Mouse (Mus musculus): ENCODE results near the gene Usb1. TPM values are rescaled to one million over a fixed set of nuclear protein-coding genes. Genes with fewer than 3 reads are reported as not detected.

The Usb1 gene
- total RNA-seq, 2 experiments from 2014 or later: 9.8 to 13.1 TPM

DNA sequence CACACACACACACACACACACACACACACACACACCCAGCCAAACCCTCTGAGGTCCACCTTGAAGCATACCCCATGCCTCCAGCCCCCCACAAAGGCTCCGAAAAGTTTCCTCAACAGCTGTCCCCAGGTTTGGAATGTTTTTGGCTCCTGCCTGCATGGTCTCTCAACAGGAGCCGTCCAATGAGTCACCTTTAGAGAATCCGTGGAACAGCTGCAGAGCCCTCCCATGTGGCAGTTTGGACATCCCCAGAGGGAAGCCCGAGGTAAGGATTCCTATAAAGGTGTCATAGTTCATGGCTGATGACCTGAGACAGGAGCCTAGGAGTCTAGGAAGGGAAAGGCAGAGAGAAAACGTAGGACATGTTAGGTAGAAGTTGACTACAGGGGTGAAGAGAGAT, 54.0 kb downstream of the Usb1 start:
- H3K27ac ChIP-seq: no peak overlapping the region
- TF ChIP-seq CTCF (conservative IDR thresholded peaks at IDR 0.05): no peak
- no peak overlapping the region for H3K4me3 ChIP-seq
- no peak for DNase-seq (ENCODE audit: low spot score in 2 of 2)

DNA sequence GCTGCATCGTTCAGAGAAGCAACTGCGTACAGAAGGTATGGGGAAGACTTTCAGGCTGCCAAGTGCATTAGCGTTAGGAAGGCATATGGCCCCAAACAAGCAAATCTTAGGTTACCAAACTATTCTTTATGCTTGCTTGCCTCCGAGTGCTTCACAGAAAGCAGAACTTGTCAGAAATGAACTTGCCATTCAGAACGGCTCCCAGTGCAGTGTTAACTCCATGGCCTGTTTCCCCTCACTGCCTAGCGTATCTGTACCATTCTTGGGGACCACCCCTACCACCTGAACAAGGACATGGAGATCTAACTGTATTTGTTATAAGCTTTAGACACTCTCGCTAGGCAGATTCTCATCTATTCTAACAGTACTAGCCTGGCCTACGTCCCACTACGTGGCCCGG, 55.1 kb downstream of the Usb1 start:
- Histone ChIP-seq H3K4me3 (no peak overlapping the region), H3K27ac (no peak overlapping the region)
- TF ChIP-seq CTCF (conservative IDR thresholded peaks at IDR 0.05): no peak
- no peak for DNase-seq (ENCODE audit: low spot score in 2 of 2)

DNA sequence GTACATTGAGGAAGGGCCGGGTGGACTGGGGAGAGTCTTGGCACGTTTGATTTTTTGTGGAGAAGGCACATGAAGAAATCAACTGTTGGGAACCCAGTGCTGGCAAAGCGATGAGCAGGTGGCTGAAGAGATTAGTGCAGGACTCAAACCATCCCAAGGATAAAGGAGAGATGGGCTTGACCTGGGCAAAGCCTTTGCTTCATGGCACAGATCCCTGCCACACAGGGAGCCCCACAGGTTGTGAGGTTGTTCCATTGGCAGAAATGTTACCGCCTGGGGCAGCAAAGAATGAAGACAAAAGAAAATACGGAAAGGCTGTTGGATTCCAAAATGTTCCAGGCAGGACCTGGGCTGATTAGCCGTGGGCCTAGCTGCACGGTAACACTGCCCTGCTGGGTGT, 55.9 kb downstream of the Usb1 start:
- H3K4me3 ChIP-seq: no peak overlapping the region
- TF ChIP-seq CTCF (conservative IDR thresholded peaks at IDR 0.05): no peak
- H3K27ac ChIP-seq: no peak overlapping the region
- no peak for DNase-seq (ENCODE audit: low spot score in 2 of 2)

DNA sequence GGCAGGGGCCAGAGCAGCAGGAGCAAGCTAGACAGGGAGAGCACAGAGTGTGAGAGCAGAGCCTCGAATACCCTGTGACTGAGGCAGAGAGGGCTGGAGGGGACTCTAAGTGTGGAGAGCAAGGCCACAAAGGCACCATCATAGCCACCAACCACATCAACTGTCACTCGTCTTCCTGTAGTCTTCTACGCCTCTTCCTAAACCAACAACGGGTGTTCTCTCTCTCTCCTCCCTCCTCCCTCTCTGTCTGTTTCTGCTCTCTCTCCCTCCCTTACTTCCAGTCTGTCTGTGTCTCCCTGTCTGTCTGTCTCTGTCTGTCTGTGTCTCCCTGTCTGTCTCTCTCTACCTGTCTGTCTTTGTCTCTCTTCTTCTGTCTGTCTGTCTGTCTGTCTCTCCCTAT, 58.2 kb downstream of the Usb1 start:
- no peak for TF ChIP-seq CTCF (conservative IDR thresholded peaks at IDR 0.05)
- no peak for DNase-seq (ENCODE audit: low spot score in 2 of 2)
- Histone ChIP-seq H3K4me3 (no peak overlapping the region), H3K27ac (no peak overlapping the region)

DNA sequence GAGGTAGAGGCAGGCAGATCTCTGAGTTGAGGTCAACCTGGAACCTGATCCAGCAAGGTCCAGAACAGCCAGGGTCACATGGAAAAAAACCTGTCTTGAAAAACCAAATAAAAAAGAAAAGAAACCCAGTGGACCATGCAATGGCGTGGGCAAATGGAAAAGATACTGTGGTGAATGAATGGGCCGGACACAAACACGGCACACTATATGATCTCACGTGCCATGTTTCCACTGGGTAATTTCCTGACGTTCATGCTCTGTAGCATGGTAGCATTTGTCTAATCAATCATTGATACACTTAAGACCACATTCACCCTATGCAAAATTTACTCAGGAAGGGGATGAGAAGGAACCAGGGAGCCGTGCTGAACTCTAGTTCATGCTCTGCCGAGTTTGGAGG, 59.0 kb downstream of the Usb1 start:
- Histone ChIP-seq H3K4me3 (no peak overlapping the region), H3K27ac (no peak overlapping the region)
- TF ChIP-seq CTCF (conservative IDR thresholded peaks at IDR 0.05): no peak
- no peak for DNase-seq (ENCODE audit: low spot score in 2 of 2)

DNA sequence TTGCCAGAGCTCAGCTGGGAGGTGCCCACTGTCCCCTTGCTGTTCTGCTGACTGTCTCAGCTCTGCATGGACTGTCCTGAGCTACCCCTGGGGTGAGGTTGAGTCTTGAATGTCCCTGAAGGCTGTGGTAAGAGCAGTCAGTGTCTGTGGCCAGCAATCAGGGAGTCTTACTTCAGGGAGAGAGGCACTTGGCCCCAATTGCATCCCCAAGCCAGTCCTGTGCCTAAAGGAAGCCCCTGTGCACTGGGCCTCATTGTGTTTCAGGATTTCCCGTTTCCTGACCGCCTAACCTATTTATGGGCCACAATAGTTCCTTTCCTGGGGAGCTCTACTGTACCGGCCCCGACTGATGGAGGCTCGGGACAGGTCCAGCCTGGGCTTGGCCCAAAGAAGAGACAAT, 60.5 kb downstream of the Usb1 start:
- Histone ChIP-seq H3K27ac (no peak overlapping the region), H3K4me3 (no peak overlapping the region)
- DNase-seq (ENCODE audit: low spot score in 2 of 2): no peak
- no peak for TF ChIP-seq CTCF (conservative IDR thresholded peaks at IDR 0.05)

DNA sequence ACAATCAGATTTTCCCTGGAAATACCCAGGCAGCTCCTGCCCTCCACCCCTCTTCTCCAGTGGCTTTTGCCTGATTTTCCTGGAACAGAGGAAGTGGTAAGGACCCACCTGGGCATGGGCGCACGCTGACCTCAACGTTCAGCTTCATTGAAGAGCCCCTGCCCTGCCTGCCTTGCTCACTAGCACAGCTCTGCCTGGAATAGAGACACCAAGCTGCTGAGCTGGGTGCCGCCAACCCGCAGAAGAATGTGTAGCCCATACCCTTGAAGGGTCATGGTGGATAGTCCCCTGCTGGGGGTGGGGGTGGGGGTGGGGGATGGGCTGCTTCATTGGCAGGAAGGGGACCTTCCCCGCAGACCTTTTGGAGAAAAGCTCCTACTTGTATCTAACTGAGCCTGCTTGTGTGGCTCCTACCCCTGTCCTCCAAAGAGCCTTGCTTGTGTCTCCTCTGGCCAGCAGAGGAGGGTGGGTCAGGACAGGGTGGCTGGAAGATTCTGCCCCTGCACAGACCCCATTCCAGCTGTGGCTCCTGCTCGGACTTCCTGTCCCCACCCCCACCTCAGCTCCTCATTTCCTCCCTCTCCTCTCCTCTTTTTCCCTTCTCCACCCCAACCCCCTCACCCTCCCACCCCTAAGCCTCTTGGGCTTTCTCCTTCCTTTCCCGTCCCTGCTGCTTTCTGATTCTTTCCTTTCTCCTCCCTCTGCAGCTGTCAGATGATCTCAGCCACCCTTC, 63.3 kb downstream of the Usb1 start:
- DNase-seq (ENCODE audit: low spot score in 2 of 2): no peak
- no peak overlapping the region for H3K4me3 ChIP-seq
- no peak for TF ChIP-seq CTCF (conservative IDR thresholded peaks at IDR 0.05)
- no peak overlapping the region for H3K27ac ChIP-seq

DNA sequence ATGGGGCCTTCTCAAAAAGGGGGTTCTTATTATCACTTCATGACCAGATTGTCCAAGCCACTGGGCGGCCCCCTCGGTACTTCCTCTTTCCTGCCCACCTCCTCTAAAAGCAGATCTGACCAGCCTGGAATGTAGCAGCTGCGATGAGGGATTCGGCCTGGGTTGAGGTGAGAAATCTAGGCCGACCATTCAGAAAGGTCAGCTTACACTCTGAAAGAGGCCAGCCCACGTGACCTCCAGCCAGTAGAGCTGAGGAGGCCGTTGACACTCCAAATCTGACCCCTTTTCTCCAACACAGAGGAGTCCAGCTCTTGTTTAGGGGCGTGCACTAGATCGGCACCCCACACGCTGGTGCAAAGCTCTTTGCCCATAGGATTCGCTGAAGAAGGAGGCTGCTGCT, 64.7 kb downstream of the Usb1 start:
- DNase-seq (ENCODE audit: low spot score in 2 of 2): no peak
- no peak overlapping the region for H3K27ac ChIP-seq
- no peak for TF ChIP-seq CTCF (conservative IDR thresholded peaks at IDR 0.05)
- H3K4me3 ChIP-seq: no peak overlapping the region

Other genes with a start within 250 kb of the Usb1 start
- 10 to 100 TPM; 61.1 to 61.2 TPM for gene Kifc3, start 129.5 kb upstream of the Usb1 start, total RNA-seq (2021)
- under 1 TPM; 0.84 to 0.93 TPM for gene Cngb1, start 25.7 kb upstream of the Usb1 start, total RNA-seq (2021)
- under 1 TPM in 1 of 2 experiments, not detected in 1; 0.67 TPM for gene Tepp, start 21.7 kb upstream of the Usb1 start, total RNA-seq (2021)
- gene Zfp319, start 334 bp upstream of the Usb1 start, total RNA-seq (2021): 10 to 100 TPM; 15.0 to 16.7 TPM
- gene Mmp15, start 20.0 kb downstream of the Usb1 start, total RNA-seq (2021): 10 to 100 TPM; 13.1 to 14.9 TPM
- 10 to 100 TPM; 53.8 to 59.9 TPM for gene Cfap20, start 102.6 kb downstream of the Usb1 start, total RNA-seq (2021)
- gene Csnk2a2, start 157.8 kb downstream of the Usb1 start, total RNA-seq (2021): 10 to 100 TPM; 74.6 to 81.6 TPM
- gene Ccdc113, start 201.8 kb downstream of the Usb1 start, total RNA-seq (2021): 1 to 10 TPM; 1.3 to 1.5 TPM
- gene Prss54, start 244.1 kb downstream of the Usb1 start, total RNA-seq (2021): under 1 TPM in 1 of 2 experiments, not detected in 1; 0.42 TPM